Mouse (Mus musculus) stomach, postnatal 0 days (tissue): ENCODE measurements around the gene Rhoh.

Experiments
- CTCF ChIP-seq: IDR thresholded peaks from 2 replicates; pipeline ENCODE4 v1.5.1; 2016; ENCODE audit warnings: antibody characterized with exemption, low read depth, mild to moderate bottlenecking, moderate library complexity
- EP300 ChIP-seq: optimal IDR thresholded peaks from 2 replicates; pipeline ENCODE3; 2016; ENCODE audit warnings: antibody characterized with exemption

- no peak for TF ChIP-seq CTCF
- no peak for TF ChIP-seq EP300
Observed at GRCm38 (mm10) chr5:65828261-65828660, 32.8 kb upstream of the Rhoh start.
